Mouse (Mus musculus): ENCODE measurements at regions not wholly inside any gene's neighbourhood (a gene's known extent, or its start where the extent isn't known, plus 50 kb on each side); places are given as distances from the start of the nearest gene placed in this dataset.

DNA sequence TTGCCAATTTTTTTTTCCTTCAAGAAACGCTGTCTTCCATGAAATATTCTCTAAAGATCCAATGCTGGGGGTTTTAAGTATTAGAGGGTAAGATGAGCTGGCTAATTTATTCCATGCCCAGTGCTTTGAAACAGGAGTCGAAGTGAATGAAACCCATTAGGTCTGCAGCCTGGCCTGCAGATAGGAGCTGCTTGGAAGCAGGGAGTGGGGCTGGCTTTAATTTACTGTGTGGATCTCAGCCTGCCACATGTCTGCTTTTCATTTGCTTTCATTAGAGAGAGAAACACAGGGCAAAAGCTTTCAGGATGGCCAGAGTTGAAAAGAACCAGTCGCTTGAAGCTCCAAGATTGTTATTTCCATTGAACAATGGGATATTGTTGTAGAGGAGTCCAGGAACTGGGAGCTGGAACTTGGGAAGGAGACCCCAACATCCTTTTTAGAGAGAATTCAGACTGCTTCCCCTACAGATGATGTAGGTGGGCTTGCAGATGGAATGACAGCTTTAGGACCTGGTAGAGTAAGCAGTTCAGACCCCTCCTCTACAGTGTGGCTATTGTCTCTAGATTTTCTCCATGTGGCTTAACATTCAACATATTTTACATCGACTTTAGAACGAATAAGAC is 105.0 kb upstream of the Ednra start:
- peak; percentile 76 for ATAC-seq (ENCODE audit: low FRiP score, low read depth)
- H3K4me3 ChIP-seq (replicated peaks; ENCODE audit: low read length), result no peak overlapping the region
- H3K27me3 ChIP-seq (ENCODE audit: control insufficient read depth, insufficient read depth, low read length), result no peaks in the 10 kb centered on the region
- peaks cover 30% of the 10 kb centered on the region for H3K4me1 ChIP-seq (ENCODE audit: control insufficient read depth, insufficient read depth, low read length)
- H3K4me2 ChIP-seq (replicated peaks; ENCODE audit: low read depth, low read length, severe bottlenecking), result no peak overlapping the region
- H3K27ac ChIP-seq (replicated peaks; ENCODE audit: low read depth, low read length), result peak overlapping the region; percentile 79
- TF ChIP-seq POLR2A (IDR thresholded peaks at IDR 0.05; ENCODE audit: borderline replicate concordance, extremely low read depth, insufficient read depth, insufficient read length), result no peak
- H3K36me3 ChIP-seq (ENCODE audit: control insufficient read depth, insufficient read depth, low read length), result no peaks in the 10 kb centered on the region
- WGBS, result 15% methylated on average over 5 of the region's 5 CpGs
- H3K9me3 ChIP-seq (ENCODE audit: control insufficient read depth, low read length), result no peaks in the 10 kb centered on the region
- peak; percentile 77 for DNase-seq (ENCODE audit: low spot score)
- no peak overlapping the region for H3K9ac ChIP-seq (ENCODE audit: low read depth, low read length, severe bottlenecking)

GRCm38 (mm10) chr8:77829764-77830163 is 105.5 kb upstream of the Ednra start:
- no peak for TF ChIP-seq POLR2A (IDR thresholded peaks at IDR 0.05; ENCODE audit: borderline replicate concordance, extremely low read depth, insufficient read depth, insufficient read length)
- no peaks in the 10 kb centered on the region for H3K27me3 ChIP-seq (ENCODE audit: control insufficient read depth, insufficient read depth, low read length)
- H3K4me3 ChIP-seq (replicated peaks; ENCODE audit: low read length), result no peak overlapping the region
- H3K27ac ChIP-seq (replicated peaks; ENCODE audit: low read depth, low read length), result peak overlapping the region; percentile 79
- no peaks in the 10 kb centered on the region for H3K36me3 ChIP-seq (ENCODE audit: control insufficient read depth, insufficient read depth, low read length)
- no peaks in the 10 kb centered on the region for H3K9me3 ChIP-seq (ENCODE audit: control insufficient read depth, low read length)
- 19% methylated on average over 5 of the region's 5 CpGs for WGBS
- H3K9ac ChIP-seq (ENCODE audit: low read depth, low read length, severe bottlenecking), result no peak overlapping the region
- no peak overlapping the region for H3K4me2 ChIP-seq (replicated peaks; ENCODE audit: low read depth, low read length, severe bottlenecking)
- peak; percentile 34; the same call in 1 of the 2 replicates for ATAC-seq (ENCODE audit: low FRiP score, low read depth)
- peaks cover 35% of the 10 kb centered on the region for H3K4me1 ChIP-seq (ENCODE audit: control insufficient read depth, insufficient read depth, low read length)
- peak; percentile 44 for DNase-seq (ENCODE audit: low spot score)

GRCm38 (mm10) chr8:77834283-77834682 is 110.0 kb upstream of the Ednra start:
- Histone ChIP-seq H3K4me1 (ENCODE audit: control insufficient read depth, insufficient read depth, low read length) (peaks cover 31% of the 10 kb centered on the region), H3K4me3 (replicated peaks; ENCODE audit: low read length) (no peak overlapping the region), H3K9me3 (ENCODE audit: control insufficient read depth, low read length) (no peaks in the 10 kb centered on the region), H3K27me3 (ENCODE audit: control insufficient read depth, insufficient read depth, low read length) (no peaks in the 10 kb centered on the region), H3K36me3 (ENCODE audit: control insufficient read depth, insufficient read depth, low read length) (no peaks in the 10 kb centered on the region), H3K4me2 (replicated peaks; ENCODE audit: low read depth, low read length, severe bottlenecking) (no peak overlapping the region), H3K9ac (ENCODE audit: low read depth, low read length, severe bottlenecking) (no peak overlapping the region), H3K27ac (replicated peaks; ENCODE audit: low read depth, low read length) (no peak overlapping the region)
- no peak for TF ChIP-seq POLR2A (IDR thresholded peaks at IDR 0.05; ENCODE audit: borderline replicate concordance, extremely low read depth, insufficient read depth, insufficient read length)
- no peak for DNase-seq (ENCODE audit: low spot score)
- WGBS, result 58% methylated on average over 6 of the region's 6 CpGs
- ATAC-seq (ENCODE audit: low FRiP score, low read depth), result no peak

DNA sequence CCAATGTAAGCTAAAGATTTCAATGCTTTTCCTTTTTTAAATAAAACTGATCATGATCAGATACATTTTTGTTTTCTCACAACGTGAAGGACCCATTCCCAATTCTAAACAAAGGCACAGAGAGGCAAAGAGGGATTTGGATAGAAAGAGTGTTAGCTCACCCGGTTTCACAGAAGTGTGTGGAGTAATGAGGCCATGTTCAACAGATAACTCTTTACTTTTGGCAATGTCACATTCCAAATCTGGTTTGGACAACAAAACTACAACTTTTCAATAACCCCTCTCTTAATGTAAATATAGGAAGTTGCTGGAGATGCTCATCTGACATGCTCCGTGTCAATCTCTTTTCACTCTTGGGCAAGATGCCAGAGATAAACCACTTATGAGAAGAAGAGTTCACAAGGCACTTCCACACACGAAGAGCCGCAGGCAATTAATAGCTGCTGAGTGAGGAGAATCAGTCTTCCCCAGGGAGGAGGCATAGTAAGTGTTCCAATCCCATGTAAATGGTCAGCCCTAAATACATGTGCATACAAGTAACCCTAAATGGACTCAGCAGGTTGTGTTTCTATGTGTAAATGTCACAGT is 112.7 kb upstream of the Ednra start:
- Histone ChIP-seq H3K27me3 (ENCODE audit: control insufficient read depth, insufficient read depth, low read length) (no peaks in the 10 kb centered on the region), H3K9ac (ENCODE audit: low read depth, low read length, severe bottlenecking) (no peak overlapping the region), H3K4me3 (replicated peaks; ENCODE audit: low read length) (no peak overlapping the region), H3K4me1 (ENCODE audit: control insufficient read depth, insufficient read depth, low read length) (peaks cover 26% of the 10 kb centered on the region), H3K9me3 (ENCODE audit: control insufficient read depth, low read length) (no peaks in the 10 kb centered on the region), H3K27ac (replicated peaks; ENCODE audit: low read depth, low read length) (no peak overlapping the region), H3K36me3 (ENCODE audit: control insufficient read depth, insufficient read depth, low read length) (no peaks in the 10 kb centered on the region), H3K4me2 (replicated peaks; ENCODE audit: low read depth, low read length, severe bottlenecking) (no peak overlapping the region)
- DNase-seq (ENCODE audit: low spot score), result no peak
- no peak for ATAC-seq (ENCODE audit: low FRiP score, low read depth)
- no peak for TF ChIP-seq POLR2A (IDR thresholded peaks at IDR 0.05; ENCODE audit: borderline replicate concordance, extremely low read depth, insufficient read depth, insufficient read length)
- 78% methylated on average over 5 of the region's 5 CpGs for WGBS

DNA sequence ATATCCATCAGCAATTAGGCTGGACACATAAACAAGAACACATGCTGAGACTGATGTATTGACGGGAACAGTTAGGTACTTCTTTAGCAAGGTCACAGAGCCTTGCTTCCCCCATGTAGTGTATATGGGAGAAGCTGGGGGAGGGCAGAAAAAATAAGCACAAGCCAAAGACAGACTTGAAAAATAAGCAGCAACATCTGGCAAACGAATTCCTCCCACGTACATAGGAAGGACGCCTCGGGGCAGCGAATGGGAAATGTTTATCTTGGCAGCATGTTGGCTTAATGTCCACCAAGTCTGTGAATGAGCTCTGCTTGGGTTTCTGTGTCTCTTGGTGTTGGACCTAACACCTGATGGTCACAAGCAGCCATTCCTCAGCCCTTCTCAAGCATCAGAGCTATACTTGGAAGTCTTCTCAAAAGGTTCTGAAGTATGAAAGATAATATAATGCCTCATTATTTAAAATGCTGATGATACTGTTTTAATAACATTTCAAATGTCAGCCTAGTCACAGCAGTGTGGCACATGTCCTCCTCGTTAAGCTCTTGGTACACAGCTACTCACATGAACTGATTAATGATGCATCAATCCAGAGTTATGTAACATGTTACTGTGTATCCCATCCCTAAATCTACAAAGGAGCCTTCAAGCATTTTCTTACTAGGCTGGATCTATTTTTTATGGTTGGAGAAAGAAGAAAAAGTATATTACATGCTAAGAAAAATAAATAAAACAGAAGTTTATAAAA is 118.3 kb upstream of the Ednra start:
- Histone ChIP-seq H3K9me3 (ENCODE audit: control insufficient read depth, low read length) (no peaks in the 10 kb centered on the region), H3K4me2 (replicated peaks; ENCODE audit: low read depth, low read length, severe bottlenecking) (no peak overlapping the region), H3K36me3 (ENCODE audit: control insufficient read depth, insufficient read depth, low read length) (no peaks in the 10 kb centered on the region), H3K4me3 (replicated peaks; ENCODE audit: low read length) (no peak overlapping the region), H3K4me1 (ENCODE audit: control insufficient read depth, insufficient read depth, low read length) (peaks cover 7% of the 10 kb centered on the region; the same call in 1 of the 2 replicates), H3K27me3 (ENCODE audit: control insufficient read depth, insufficient read depth, low read length) (no peaks in the 10 kb centered on the region), H3K27ac (replicated peaks; ENCODE audit: low read depth, low read length) (0 out of 2 replicates have a peak overlapping the region, but pooled peaks have one; percentile 20), H3K9ac (ENCODE audit: low read depth, low read length, severe bottlenecking) (no peak overlapping the region)
- ATAC-seq (ENCODE audit: low FRiP score, low read depth) (no peak), DNase-seq (ENCODE audit: low spot score) (peak; percentile 71)
- TF ChIP-seq POLR2A (IDR thresholded peaks at IDR 0.05; ENCODE audit: borderline replicate concordance, extremely low read depth, insufficient read depth, insufficient read length), result no peak
- WGBS, result 20% methylated on average over 7 of the region's 7 CpGs

Data from limb, embryonic 14.5 days (tissue).